Mouse (Mus musculus): ENCODE measurements around the gene Cacnb4.

DNA sequence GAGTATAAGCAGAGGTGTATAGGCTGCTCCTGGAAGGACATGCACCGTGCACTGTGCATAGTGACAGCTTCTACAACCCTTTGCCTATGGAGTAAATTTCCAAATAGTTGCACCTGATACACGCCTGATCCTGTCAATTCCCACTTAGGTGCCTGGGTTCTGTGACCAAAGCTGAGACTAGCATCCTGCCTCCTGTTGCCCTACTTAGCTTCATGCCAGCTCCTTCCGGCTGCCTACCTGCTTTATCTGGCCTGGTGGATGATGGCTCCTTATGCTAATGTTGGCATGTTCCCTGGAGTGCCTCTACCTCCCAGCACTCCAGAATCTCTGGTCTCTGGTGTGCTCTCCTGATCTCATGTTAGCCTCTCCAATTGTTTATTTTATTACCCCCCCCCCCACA is 114.3 kb downstream of the Cacnb4 start:
- TF ChIP-seq CTCF (IDR thresholded peaks at IDR 0.05; ENCODE audit: control insufficient read depth, insufficient read depth, low read length): no peak
- TF ChIP-seq POLR2A (IDR thresholded peaks at IDR 0.05; ENCODE audit: borderline replicate concordance, control insufficient read depth, low read depth, low read length): no peak
